Mouse (Mus musculus) lung, postnatal 10 days (tissue): ENCODE measurements around the gene Pde4d.

ENCODE experiments used
- DNase-seq: peaks from one replicate; pipeline ENCODE4 v3.0.0; 2021

Pde4d gene

GRCm38 (mm10) chr13:109068258-109069219 lies 618.8 kb downstream of the Pde4d start:
- DNase-seq: no peak

GRCm38 (mm10) chr13:109073371-109073770 lies 623.6 kb downstream of the Pde4d start:
- no peak for DNase-seq

- no peak for DNase-seq
Observed at GRCm38 (mm10) chr13:109074078-109074477, 624.3 kb downstream of the Pde4d start.

GRCm38 (mm10) chr13:109092654-109093053 lies 642.9 kb downstream of the Pde4d start:
- DNase-seq: no peak

GRCm38 (mm10) chr13:109096654-109097053 lies 646.9 kb downstream of the Pde4d start:
- DNase-seq: no peak

- peak; percentile 59 for DNase-seq
Observed at GRCm38 (mm10) chr13:109116004-109116341, 666.2 kb downstream of the Pde4d start.

- DNase-seq: peak; percentile 4
Observed at GRCm38 (mm10) chr13:109116342-109117201, 666.8 kb downstream of the Pde4d start.

GRCm38 (mm10) chr13:109117210-109117791 lies 667.6 kb downstream of the Pde4d start:
- no peak for DNase-seq

- no peak for DNase-seq
Observed at GRCm38 (mm10) chr13:109118296-109118800, 668.6 kb downstream of the Pde4d start.

GRCm38 (mm10) chr13:109121867-109122266 lies 672.1 kb downstream of the Pde4d start:
- DNase-seq: no peak

GRCm38 (mm10) chr13:109136405-109136804 lies 686.7 kb downstream of the Pde4d start:
- DNase-seq: no peak

- no peak for DNase-seq
Observed at GRCm38 (mm10) chr13:109158703-109159102, 709.0 kb downstream of the Pde4d start.

- DNase-seq: no peak
Observed at GRCm38 (mm10) chr13:109168556-109169334, 719.0 kb downstream of the Pde4d start.

GRCm38 (mm10) chr13:109169335-109169606 lies 719.5 kb downstream of the Pde4d start:
- DNase-seq: no peak

GRCm38 (mm10) chr13:109171688-109172087 lies 721.9 kb downstream of the Pde4d start:
- no peak for DNase-seq

GRCm38 (mm10) chr13:109175281-109175680 lies 725.5 kb downstream of the Pde4d start:
- no peak for DNase-seq

GRCm38 (mm10) chr13:109175852-109176621 lies 726.3 kb downstream of the Pde4d start:
- no peak for DNase-seq

GRCm38 (mm10) chr13:109181363-109181762 lies 731.6 kb downstream of the Pde4d start:
- DNase-seq: no peak

GRCm38 (mm10) chr13:109190652-109191051 lies 740.9 kb downstream of the Pde4d start:
- no peak for DNase-seq

- no peak for DNase-seq
Observed at GRCm38 (mm10) chr13:109191176-109191575, 741.4 kb downstream of the Pde4d start.

GRCm38 (mm10) chr13:109205541-109205940 lies 755.8 kb downstream of the Pde4d start:
- no peak for DNase-seq

- DNase-seq: no peak
Observed at GRCm38 (mm10) chr13:109208607-109209006, 758.9 kb downstream of the Pde4d start.
